Mouse (Mus musculus) mature B cell (primary cell): ENCODE results near the gene Fam13a.

Experiments used
- in situ Hi-C: fragments of 300-500 bp; cut with MboI; formaldehyde crosslinking; loops from 2 replicates; pipeline ENCODE4 v1.14.3; 2019

Fam13a gene

GRCm38 (mm10) chr6:59024164-59024724 lies at the start of gene Fam13a:
TSS of gene Fam13a (minus strand) at chr6:59024549.
- in situ Hi-C loops = no loop called here

- in situ Hi-C loops = no loop called here
Measured at GRCm38 (mm10) chr6:59072096-59073060, 48.0 kb upstream of the Fam13a start.

GRCm38 (mm10) chr6:59071691-59072090 lies 47.3 kb upstream of the Fam13a start:
- in situ Hi-C loops = no loop called here

GRCm38 (mm10) chr6:59068187-59068586 lies 43.8 kb upstream of the Fam13a start:
- in situ Hi-C loops = no loop called here

GRCm38 (mm10) chr6:59064440-59064839 lies 40.1 kb upstream of the Fam13a start:
- in situ Hi-C loops = no loop called here

GRCm38 (mm10) chr6:59053232-59053631 lies 28.9 kb upstream of the Fam13a start:
- in situ Hi-C loops = no loop called here

- in situ Hi-C loops = no loop called here
Measured at GRCm38 (mm10) chr6:59039719-59040118, 15.4 kb upstream of the Fam13a start.

GRCm38 (mm10) chr6:59032748-59033147 lies 8.4 kb upstream of the Fam13a start:
- in situ Hi-C loops = no loop called here

GRCm38 (mm10) chr6:59031539-59031938 lies 7.2 kb upstream of the Fam13a start:
- in situ Hi-C loops = no loop called here

GRCm38 (mm10) chr6:59030667-59031066 lies 6.3 kb upstream of the Fam13a start:
- in situ Hi-C loops = no loop called here

- in situ Hi-C loops = no loop called here
Measured at GRCm38 (mm10) chr6:59030037-59030436, 5.7 kb upstream of the Fam13a start.

GRCm38 (mm10) chr6:59028871-59029270 lies 4.5 kb upstream of the Fam13a start:
- in situ Hi-C loops = no loop called here

GRCm38 (mm10) chr6:59024806-59025205 lies 457 bp upstream of the Fam13a start:
- in situ Hi-C loops = no loop called here

- in situ Hi-C loops = no loop called here
Measured at GRCm38 (mm10) chr6:59023455-59024163, 740 bp downstream of the Fam13a start.

GRCm38 (mm10) chr6:59022621-59023020 lies 1.7 kb downstream of the Fam13a start:
- in situ Hi-C loops = no loop called here

GRCm38 (mm10) chr6:59020346-59020745 lies 4.0 kb downstream of the Fam13a start:
- in situ Hi-C loops = no loop called here

GRCm38 (mm10) chr6:59019847-59020246 lies 4.5 kb downstream of the Fam13a start:
- in situ Hi-C loops = no loop called here

- in situ Hi-C loops = no loop called here
Measured at GRCm38 (mm10) chr6:59016336-59016832, 8.0 kb downstream of the Fam13a start.

GRCm38 (mm10) chr6:59014760-59015159 lies 9.6 kb downstream of the Fam13a start:
- in situ Hi-C loops = no loop called here

- in situ Hi-C loops = no loop called here
Measured at GRCm38 (mm10) chr6:59014088-59014759, 10.1 kb downstream of the Fam13a start.

- in situ Hi-C loops = no loop called here
Measured at GRCm38 (mm10) chr6:59010792-59011191, 13.6 kb downstream of the Fam13a start.

- in situ Hi-C loops = no loop called here
Measured at GRCm38 (mm10) chr6:59004630-59005029, 19.7 kb downstream of the Fam13a start.
